Mouse (Mus musculus) spleen, postnatal 4 days (tissue): ENCODE data around the gene Gm21987.

Experiments used
- DNase-seq, 2 experiments: peaks; one replicate each; pipeline ENCODE4 v3.0.0; 2022; ENCODE audit warnings: low spot score in 2 of 2

The Gm21987 gene

GRCm38 (mm10) chr16:38392126-38392894 lies 45.5 kb downstream of the Gm21987 start:
- DNase-seq = no peak

GRCm38 (mm10) chr16:38394191-38394618 lies 47.4 kb downstream of the Gm21987 start:
- no peak for DNase-seq

- no peak for DNase-seq
Measured at GRCm38 (mm10) chr16:38395060-38395730, 48.4 kb downstream of the Gm21987 start.

GRCm38 (mm10) chr16:38396155-38396554 lies 49.3 kb downstream of the Gm21987 start:
- DNase-seq = no peak

- no peak for DNase-seq
Measured at GRCm38 (mm10) chr16:38398266-38398665, 51.4 kb downstream of the Gm21987 start.

GRCm38 (mm10) chr16:38399076-38399475 lies 52.2 kb downstream of the Gm21987 start:
- DNase-seq = no peak

GRCm38 (mm10) chr16:38399531-38400231 lies 52.8 kb downstream of the Gm21987 start:
- peak; percentile 51 to 74 for DNase-seq

GRCm38 (mm10) chr16:38400311-38400960 lies 53.6 kb downstream of the Gm21987 start:
- no peak for DNase-seq

- DNase-seq = no peak
Measured at GRCm38 (mm10) chr16:38401468-38401867, 54.6 kb downstream of the Gm21987 start.

GRCm38 (mm10) chr16:38403639-38404038 lies 56.8 kb downstream of the Gm21987 start:
- no peak for DNase-seq

GRCm38 (mm10) chr16:38406293-38406692 lies 59.5 kb downstream of the Gm21987 start:
- DNase-seq = no peak

- DNase-seq = no peak
Measured at GRCm38 (mm10) chr16:38406708-38407107, 59.9 kb downstream of the Gm21987 start.

GRCm38 (mm10) chr16:38407584-38407983 lies 60.7 kb downstream of the Gm21987 start:
- no peak for DNase-seq

GRCm38 (mm10) chr16:38408416-38408815 lies 61.6 kb downstream of the Gm21987 start:
- DNase-seq = no peak
